Mouse (Mus musculus) neural tube, embryonic 11.5 days (tissue): ENCODE data around the gene Gm3298. TPM values are rescaled to one million over a fixed set of nuclear protein-coding genes. Genes with fewer than 3 reads are reported as not detected.
"Not testable (repeated sequence)": the region's sequence is repeated elsewhere in the genome, so short reads cannot be mapped to it uniquely, and the experiment has no call there.

Source experiments
- ATAC-seq: fragments of 200-750 bp; cut with Nextera tagmentation; 2 replicates; pipeline ENCODE4 v1.8.0; 2017; ENCODE audit warnings: moderate number of reproducible peaks, mild to moderate bottlenecking, moderate TSS enrichment, moderate library complexity; ENCODE audit not compliant: insufficient read depth, low FRiP score, low TSS enrichment
- DNase-seq: peaks from one replicate; pipeline ENCODE4 v3.0.0-alpha.2; 2015; ENCODE audit warnings: low spot score
- H3K27ac ChIP-seq: fragments of 300-500 bp; sonication (generic); 2 replicates; pipeline ENCODE4 v1.5.1; 2014; ENCODE audit warnings: low read depth, mild to moderate bottlenecking, low read length
- H3K27me3 ChIP-seq: fragments of 300-500 bp; sonication (generic); 2 replicates; pipeline ENCODE4 v1.6.1; 2014; ENCODE audit warnings: mild to moderate bottlenecking, low read length, mixed read lengths; ENCODE audit not compliant: control insufficient read depth, insufficient read depth
- H3K36me3 ChIP-seq: fragments of 300-500 bp; sonication (generic); 2 replicates; pipeline ENCODE4 v1.6.1; 2014; ENCODE audit warnings: mild to moderate bottlenecking, low read length, moderate library complexity, mixed read lengths; ENCODE audit not compliant: control insufficient read depth, insufficient read depth
- H3K4me1 ChIP-seq: fragments of 300-500 bp; sonication (generic); 2 replicates; pipeline ENCODE4 v1.6.1; 2014; ENCODE audit warnings: low read length, mixed read lengths; ENCODE audit not compliant: control insufficient read depth, insufficient read depth
- H3K4me2 ChIP-seq: fragments of 300-500 bp; sonication (generic); 2 replicates; pipeline ENCODE4 v1.6.1; 2014; ENCODE audit warnings: low read depth, mild to moderate bottlenecking, moderate library complexity
- H3K4me3 ChIP-seq: fragments of 300-500 bp; sonication (generic); 2 replicates; pipeline ENCODE4 v1.5.1; 2014; ENCODE audit warnings: low read depth, low read length
- H3K9ac ChIP-seq: fragments of 300-500 bp; sonication (generic); 2 replicates; pipeline ENCODE4 v1.6.1; 2014; ENCODE audit warnings: mild to moderate bottlenecking, low read length
- H3K9me3 ChIP-seq: fragments of 300-500 bp; sonication (generic); 2 replicates; pipeline ENCODE4 v1.6.1; 2016; ENCODE audit warnings: low read length; ENCODE audit not compliant: control insufficient read depth
- WGBS: fragments of 180-500 bp; shearing (Covaris S2); extraction: QIAGEN DNeasy Blood & Tissue Kit; methylation state at CpG from one replicate; pipeline ENCODE4 v1.1.7; 2014; 5-methylcytosine and 5-hydroxymethylcytosine counted together
- polyA plus RNA-seq: library from polyadenylated mRNA; unstranded; fragments of >200 nt; fragmentation: Nextera tagmentation; extraction: Ambion mirVana; gene quantifications from 2 replicates; pipeline ENCODE4 v1.2.1, GENCODE M21; 2014

The Gm3298 gene
- polyA plus RNA-seq, result not detected in 2 replicates

GRCm38 (mm10) chr14:5015591-5015990, at the start of gene Gm3298:
Gm3298 (plus strand) TSS chr14:5015891.
- ATAC-seq, H3K9ac ChIP-seq, H3K9me3 ChIP-seq, H3K4me2 ChIP-seq, H3K4me3 ChIP-seq, DNase-seq, H3K36me3 ChIP-seq, H3K27ac ChIP-seq, H3K4me1 ChIP-seq, H3K27me3 ChIP-seq: not testable (repeated sequence)
- WGBS, result no CpG with 5 or more reads among the region's 2 CpGs

- ATAC-seq, H3K27ac ChIP-seq, DNase-seq, H3K4me3 ChIP-seq, H3K4me2 ChIP-seq, H3K27me3 ChIP-seq, H3K4me1 ChIP-seq, H3K9ac ChIP-seq, H3K36me3 ChIP-seq, H3K9me3 ChIP-seq: not testable (repeated sequence)
Observed at GRCm38 (mm10) chr14:4983635-4984034, 32.1 kb upstream of the Gm3298 start, which contains the start of gene Gm8297. Gm8297 (plus strand) TSS chr14:4983935.

GRCm38 (mm10) chr14:5050329-5050728, 34.6 kb downstream of the Gm3298 start, which contains the start of gene 4930555G01Rik:
4930555G01Rik (plus strand) TSS chr14:5050629.
- H3K4me3 ChIP-seq, H3K27me3 ChIP-seq, H3K9ac ChIP-seq, H3K9me3 ChIP-seq, H3K36me3 ChIP-seq, H3K4me2 ChIP-seq, H3K27ac ChIP-seq, H3K4me1 ChIP-seq, ATAC-seq, DNase-seq: not testable (repeated sequence)
- no CpG with 5 or more reads among the region's 3 CpGs for WGBS

Other genes with a start within 250 kb of the Gm3298 start
- gene Gm9602, start 239.6 kb upstream of the Gm3298 start, polyA plus RNA-seq, result not detected in 2 replicates
- gene Gm3269, start 177.8 kb upstream of the Gm3298 start, polyA plus RNA-seq, result not detected in 2 replicates
- gene Gm3264, start 160.3 kb upstream of the Gm3298 start, polyA plus RNA-seq, result 1.3 TPM in 1 of 2 replicates, not detected in the other
- not detected in 2 replicates for gene Gm3278, start 123.5 kb upstream of the Gm3298 start, polyA plus RNA-seq
- not detected in 2 replicates for gene Gm8297, start 32.0 kb upstream of the Gm3298 start, polyA plus RNA-seq
- gene 4930555G01Rik, start 34.7 kb downstream of the Gm3298 start, polyA plus RNA-seq, result not detected in 2 replicates
- gene Gm8281, start 55.1 kb downstream of the Gm3298 start, polyA plus RNA-seq, result 3.2 TPM in 2 replicates
- gene Gm8279, start 115.6 kb downstream of the Gm3298 start, polyA plus RNA-seq, result not detected in 2 replicates
- not detected in 2 replicates for gene Gm3317, start 148.6 kb downstream of the Gm3298 start, polyA plus RNA-seq
- not detected in 2 replicates for gene Gm8271, start 169.9 kb downstream of the Gm3298 start, polyA plus RNA-seq
- gene Gm3526, start 244.7 kb downstream of the Gm3298 start, polyA plus RNA-seq, result not detected in 2 replicates